Mouse (Mus musculus) thymus, adult 2 months (tissue): Measurements from ENCODE around the gene Ntn3. TPM values are rescaled to one million over a fixed set of nuclear protein-coding genes. Genes with fewer than 3 reads are reported as not detected.

Source experiments
- DNase-seq: peaks from one replicate; pipeline ENCODE4 v3.0.0; 2021
- H3K27ac ChIP-seq: fragments of 200-500 bp; 2 replicates; pipeline ENCODE4 v1.5.1; 2012; ENCODE audit warnings: low read length, control low read depth; ENCODE audit not compliant: control insufficient read depth, insufficient read depth
- H3K27me3 ChIP-seq: fragments of 200-500 bp; 2 replicates; pipeline ENCODE4 v1.6.1; 2012; ENCODE audit warnings: mild to moderate bottlenecking, low read length, moderate library complexity, mixed read lengths; ENCODE audit not compliant: control insufficient read depth, insufficient read depth
- H3K36me3 ChIP-seq: fragments of 200-500 bp; 2 replicates; pipeline ENCODE4 v1.6.1; 2012; ENCODE audit warnings: mild to moderate bottlenecking, low read length, moderate library complexity; ENCODE audit not compliant: control insufficient read depth, insufficient read depth
- H3K4me1 ChIP-seq: fragments of 200-500 bp; replicated peaks from 2 replicates; pipeline ENCODE4 v1.6.1; 2012; ENCODE audit warnings: low read length; ENCODE audit not compliant: control insufficient read depth, insufficient read depth
- H3K4me3 ChIP-seq: fragments of 200-500 bp; 2 replicates; pipeline ENCODE4 v1.5.1; 2012; ENCODE audit warnings: mild to moderate bottlenecking, low read length, control low read depth, moderate library complexity; ENCODE audit not compliant: control insufficient read depth, insufficient read depth
- CTCF ChIP-seq: fragments of 200-500 bp; IDR thresholded peaks from 2 replicates; pipeline ENCODE4 v1.5.1; 2012; ENCODE audit warnings: mild to moderate bottlenecking, control low read depth, low read length, moderate library complexity, borderline replicate concordance; ENCODE audit not compliant: control insufficient read depth, poor library complexity, insufficient read depth; ENCODE audit errors: extremely low read depth
- POLR2A ChIP-seq: fragments of 200-500 bp; IDR thresholded peaks from 2 replicates; pipeline ENCODE4 v1.6.1; 2012; ENCODE audit warnings: mild to moderate bottlenecking, low read length, control low read depth, moderate library complexity; ENCODE audit not compliant: control insufficient read depth, poor library complexity, insufficient read depth; ENCODE audit errors: extremely low read depth
- WGBS: fragments of 180-500 bp; shearing (Covaris S2); methylation state at CpG from one replicate; pipeline ENCODE4 v1.1.7; 2018; 5-methylcytosine and 5-hydroxymethylcytosine counted together
- polyA plus RNA-seq: library from polyadenylated mRNA; depleted of rRNA; stranded (reverse); fragments of >200 nt; gene quantifications from 2 replicates; pipeline ENCODE4 v1.2.3, GENCODE M21; 2012

Ntn3 gene
- polyA plus RNA-seq, 1 experiment: 0.71 TPM

- no peak for DNase-seq
- H3K4me3 ChIP-seq: no peak overlapping the region
- H3K27me3 ChIP-seq: no peaks in the 10 kb centered on the region
- TF ChIP-seq POLR2A (no peak), CTCF (no peak)
- H3K27ac ChIP-seq: peak overlapping the region; percentile 41; the same call in 1 of the 2 replicates
- 62% methylated on average over 3 of the region's 3 CpGs for WGBS
- peaks cover 6% of the 10 kb centered on the region; the same call in 1 of the 2 replicates for H3K36me3 ChIP-seq
- H3K4me1 ChIP-seq: peaks cover 17% of the 10 kb centered on the region
Measured at GRCm38 (mm10) chr17:24170125-24170524, 39.2 kb downstream of the Ntn3 start.

- TF ChIP-seq POLR2A: peak; percentile 80
- peak; percentile 38; the same call in 1 of the 2 replicates for TF ChIP-seq CTCF
- Histone ChIP-seq H3K27ac (peak within 1 kb of the TSS; percentile 70), H3K36me3 (peaks cover 6% of the 10 kb centered on the region; the same call in 1 of the 2 replicates), H3K4me3 (peak within 1 kb of the TSS; percentile 83), H3K4me1 (peaks cover 17% of the 10 kb centered on the region), H3K27me3 (no peaks in the 10 kb centered on the region)
- peak; percentile 92 for DNase-seq
- under 1% methylated on average over 58 of the region's 58 CpGs for WGBS
Measured at GRCm38 (mm10) chr17:24169317-24170065, 39.8 kb downstream of the Ntn3 start, which contains the start of gene Atp6v0c. Atp6v0c (minus strand) TSS chr17:24169702.

GRCm38 (mm10) chr17:24168590-24169277 is 40.6 kb downstream of the Ntn3 start:
- TF ChIP-seq CTCF (peak; percentile 13; the same call in 1 of the 2 replicates), POLR2A (no peak)
- WGBS: under 1% methylated on average over 41 of the region's 41 CpGs
- Histone ChIP-seq H3K4me1 (peaks cover 17% of the 10 kb centered on the region), H3K27ac (peak overlapping the region; percentile 65), H3K27me3 (no peaks in the 10 kb centered on the region), H3K36me3 (peaks cover 6% of the 10 kb centered on the region; the same call in 1 of the 2 replicates), H3K4me3 (peak overlapping the region; percentile 83)
- DNase-seq: peak; percentile 67

- WGBS: 46% methylated on average over 7 of the region's 7 CpGs
- Histone ChIP-seq H3K27me3 (no peaks in the 10 kb centered on the region), H3K4me3 (peak overlapping the region; percentile 83), H3K36me3 (peaks cover 6% of the 10 kb centered on the region; the same call in 1 of the 2 replicates), H3K27ac (peak overlapping the region; percentile 56; the same call in 1 of the 2 replicates), H3K4me1 (peaks cover 21% of the 10 kb centered on the region)
- TF ChIP-seq CTCF (no peak), POLR2A (no peak)
- no peak for DNase-seq
Measured at GRCm38 (mm10) chr17:24167891-24168505, 41.3 kb downstream of the Ntn3 start.

GRCm38 (mm10) chr17:24167120-24167519 is 42.2 kb downstream of the Ntn3 start:
- Histone ChIP-seq H3K27ac (no peak overlapping the region), H3K36me3 (peaks cover 6% of the 10 kb centered on the region; the same call in 1 of the 2 replicates), H3K27me3 (no peaks in the 10 kb centered on the region), H3K4me1 (peaks cover 27% of the 10 kb centered on the region), H3K4me3 (no peak overlapping the region)
- WGBS: 78% methylated on average over 6 of the region's 6 CpGs
- DNase-seq: no peak
- TF ChIP-seq POLR2A (no peak), CTCF (no peak)

- no peak overlapping the region for H3K4me3 ChIP-seq
- WGBS: 85% methylated on average over 11 of the region's 11 CpGs
- no peaks in the 10 kb centered on the region for H3K27me3 ChIP-seq
- peaks cover 6% of the 10 kb centered on the region; the same call in 1 of the 2 replicates for H3K36me3 ChIP-seq
- TF ChIP-seq POLR2A: no peak
- no peak overlapping the region for H3K27ac ChIP-seq
- no peak for DNase-seq
- peaks cover 21% of the 10 kb centered on the region for H3K4me1 ChIP-seq
Measured at GRCm38 (mm10) chr17:24164566-24165259, 44.6 kb downstream of the Ntn3 start.
